ENCODE assay signal across 18 mouse cellular contexts in genomic region chr15:57172723-57173122, GRCm38 (mm10).
DNase-seq lines count a peak whose midpoint lies in the region; ATAC-seq and TF ChIP-seq lines count a peak whose summit lies in the region.
"Had no signal": no experiment of that assay in that cellular context is flagged by ENCODE, and none has a peak within 500 bp of the region (broad histone marks: within the 10 kb centered on the region; RNA-seq: fewer than 3 reads in every experiment).

No protein-coding gene starts in this region.

- H3K27me3 ChIP-seq in forebrain, embryonic 13.5 days, result no peaks in the 10 kb centered on the region
- no peaks in the 10 kb centered on the region for H3K27me3 ChIP-seq in hindbrain, postnatal 0 days (ENCODE audit: insufficient read depth, low read length)
- H3K27me3 ChIP-seq: forebrain, embryonic 15.5 days; neural tube, embryonic 12.5 days had no signal

- H3K9ac ChIP-seq in forebrain, embryonic 13.5 days, result no peak overlapping the region
- H3K9ac ChIP-seq in hindbrain, postnatal 0 days (replicated peaks; ENCODE audit: low read length), result no peak overlapping the region
- H3K9ac ChIP-seq: forebrain, embryonic 15.5 days; neural tube, embryonic 12.5 days had no signal

- ATAC-seq in forebrain, embryonic 13.5 days, result no peak
- ATAC-seq in hindbrain, postnatal 0 days, result no peak
- ATAC-seq: forebrain, embryonic 15.5 days; intestine, postnatal 0 days had no signal

- DNase-seq in heart, postnatal 10 days, result peak; percentile 1 to 2
- no peak for DNase-seq in heart, postnatal 4 days
- peak; percentile 45 for DNase-seq in adipocyte (ENCODE audit: low spot score)
- peak; percentile 49 for DNase-seq in embryo, embryonic 10.5 days (ENCODE audit: low spot score)
- peak; percentile 22 for DNase-seq in gonadal fat pad, adult 2 months (ENCODE audit: low read depth)
- no peak for DNase-seq in hindbrain, postnatal 0 days (ENCODE audit: low spot score)
- DNase-seq in cerebellum, adult 9-11 months, result no peak
- DNase-seq: cerebellum, adult 8-10 months; gastrocnemius, adult 2 months; kidney, postnatal 10 days; layer of hippocampus, adult 9-11 months; lung, postnatal 14 days; thymus, adult 2 months had no signal

- H3K36me3 ChIP-seq in forebrain, embryonic 13.5 days (ENCODE audit: poor library complexity, severe bottlenecking), result no peaks in the 10 kb centered on the region
- H3K36me3 ChIP-seq in hindbrain, postnatal 0 days (ENCODE audit: insufficient read depth, low read length), result no peaks in the 10 kb centered on the region
- H3K36me3 ChIP-seq: forebrain, embryonic 15.5 days; hindbrain, embryonic 10.5 days; neural tube, embryonic 12.5 days had no signal

- no peak overlapping the region for H3K27ac ChIP-seq in forebrain, embryonic 13.5 days
- H3K27ac ChIP-seq in hindbrain, postnatal 0 days, result no peak overlapping the region
- H3K27ac ChIP-seq: forebrain, embryonic 15.5 days; gastrocnemius, adult 2 months; hindbrain, embryonic 10.5 days; neural tube, embryonic 12.5 days had no signal

- intact Hi-C loops in heart, postnatal 10 days (cut with DNase I), result no loop called here

- 39% methylated on average over 5 of the region's 5 CpGs for WGBS in forebrain, embryonic 13.5 days
- WGBS in hindbrain, postnatal 0 days, result 57% methylated on average over 5 of the region's 5 CpGs

- no peak for TF ChIP-seq CTCF in hindbrain, postnatal 0 days (IDR thresholded peaks at IDR 0.05; ENCODE audit: low read depth)

- H3K4me2 ChIP-seq in forebrain, embryonic 13.5 days, result no peak overlapping the region
- no peak overlapping the region for H3K4me2 ChIP-seq in hindbrain, postnatal 0 days (ENCODE audit: low read depth, low read length)
- H3K4me2 ChIP-seq: forebrain, embryonic 15.5 days; neural tube, embryonic 12.5 days had no signal

- H3K4me1 ChIP-seq in forebrain, embryonic 13.5 days, result no peaks in the 10 kb centered on the region
- H3K4me1 ChIP-seq in hindbrain, postnatal 0 days (ENCODE audit: insufficient read depth, low read length), result no peaks in the 10 kb centered on the region
- H3K4me1 ChIP-seq: forebrain, embryonic 15.5 days; hindbrain, embryonic 10.5 days; neural tube, embryonic 12.5 days had no signal

- no peaks in the 10 kb centered on the region for H3K9me3 ChIP-seq in forebrain, embryonic 13.5 days (replicated peaks)
- H3K9me3 ChIP-seq in hindbrain, postnatal 0 days (ENCODE audit: low read length), result no peaks in the 10 kb centered on the region
- H3K9me3 ChIP-seq: forebrain, embryonic 15.5 days; hindbrain, embryonic 10.5 days; neural tube, embryonic 12.5 days had no signal

- no peak overlapping the region for H3K4me3 ChIP-seq in forebrain, embryonic 13.5 days
- H3K4me3 ChIP-seq in hindbrain, postnatal 0 days (ENCODE audit: low read length), result no peak overlapping the region
- H3K4me3 ChIP-seq: forebrain, embryonic 15.5 days; gastrocnemius, adult 2 months; hindbrain, embryonic 10.5 days; neural tube, embryonic 12.5 days had no signal

Comparison
In these comparisons a context has a peak if more than half of its experiments do, and no peak if none do; other contexts are left out.
1. DNase-seq: peak in heart, postnatal 10 days (2 of 2), adipocyte (single experiment), embryo, embryonic 10.5 days (single experiment) and gonadal fat pad, adult 2 months (single experiment); none in heart, postnatal 4 days (single experiment), hindbrain, postnatal 0 days (single experiment) and cerebellum, adult 9-11 months (single experiment).